Mouse (Mus musculus) urinary bladder, adult 2 months (tissue): ENCODE measurements around the gene Gm47959. TPM values are rescaled to one million over a fixed set of nuclear protein-coding genes. Genes with fewer than 3 reads are reported as not detected.

Source experiments
- DNase-seq: peaks from one replicate; pipeline ENCODE4 v3.0.0; 2022; ENCODE audit warnings: low spot score
- polyA plus RNA-seq: library from polyadenylated mRNA; depleted of rRNA; stranded (reverse); fragments of >200 nt; gene quantifications from 2 replicates; pipeline ENCODE4 v1.2.3, GENCODE M21; 2012; rRNA removed

Gm47959 gene
- polyA plus RNA-seq, 1 experiment = not detected

- no peak for DNase-seq
Observed at GRCm38 (mm10) chr1:83032508-83032907, 32.2 kb downstream of the Gm47959 start.

GRCm38 (mm10) chr1:83034509-83034908 lies 34.2 kb downstream of the Gm47959 start:
- no peak for DNase-seq

GRCm38 (mm10) chr1:83036892-83037667 lies 36.7 kb downstream of the Gm47959 start:
- DNase-seq = no peak

GRCm38 (mm10) chr1:83038109-83038672 lies 37.8 kb downstream of the Gm47959 start, which contains the start of gene Slc19a3:
Slc19a3 (minus strand) TSS chr1:83038448.
- DNase-seq = no peak

GRCm38 (mm10) chr1:83039080-83039479 lies 38.7 kb downstream of the Gm47959 start:
- DNase-seq = no peak

- DNase-seq = no peak
Observed at GRCm38 (mm10) chr1:83042380-83042779, 42.0 kb downstream of the Gm47959 start, which contains the start of gene Krtap28-10. Krtap28-10 (minus strand) TSS chr1:83042480.

- DNase-seq = no peak
Observed at GRCm38 (mm10) chr1:83044882-83045427, 44.6 kb downstream of the Gm47959 start, which contains the start of gene Gm47969. Gm47969 (plus strand) TSS chr1:83044932.

Other genes starting within 250 kb of the Gm47959 start
- 0.59 and 0.61 TPM in 2 replicates for gene Tm4sf20, start 232.1 kb upstream of the Gm47959 start, polyA plus RNA-seq
- gene Gm47791, start 229.3 kb upstream of the Gm47959 start, polyA plus RNA-seq = not detected in 2 replicates
- 30.5 TPM in 2 replicates for gene Agfg1, start 161.1 kb upstream of the Gm47959 start, polyA plus RNA-seq
- 1.1 and 1.7 TPM in 2 replicates for gene A030005L19Rik, start 87.2 kb upstream of the Gm47959 start, polyA plus RNA-seq
- not detected in 2 replicates for gene A030014E15Rik, start 75.6 kb upstream of the Gm47959 start, polyA plus RNA-seq
- gene Gm6217, start 69.1 kb upstream of the Gm47959 start, polyA plus RNA-seq = not detected in 2 replicates
- not detected in 2 replicates for gene A030003K21Rik, start 57.2 kb upstream of the Gm47959 start, polyA plus RNA-seq
- not detected in 2 replicates for gene Gm7544, start 44.5 kb upstream of the Gm47959 start, polyA plus RNA-seq
- not detected in 2 replicates for gene Gm47955, start 40.3 kb upstream of the Gm47959 start, polyA plus RNA-seq
- 2.3 and 3.2 TPM in 2 replicates for gene Slc19a3, start 37.9 kb downstream of the Gm47959 start, polyA plus RNA-seq
- gene Krtap28-10, start 41.9 kb downstream of the Gm47959 start, polyA plus RNA-seq = not detected in 2 replicates
- not detected in 2 replicates for gene Gm47969, start 44.4 kb downstream of the Gm47959 start, polyA plus RNA-seq
- gene A030005K14Rik, start 58.8 kb downstream of the Gm47959 start, polyA plus RNA-seq = not detected in 2 replicates
- not detected in 2 replicates for gene Krtap28-13, start 60.4 kb downstream of the Gm47959 start, polyA plus RNA-seq
- gene Ccl20, start 116.2 kb downstream of the Gm47959 start, polyA plus RNA-seq = not detected in 2 replicates
- gene Daw1, start 159.2 kb downstream of the Gm47959 start, polyA plus RNA-seq = 2.5 and 4.4 TPM in 2 replicates